Mouse (Mus musculus) myocyte (in vitro differentiated cells): Measurements from ENCODE around the gene Zmynd12. TPM values are rescaled to one million over a fixed set of nuclear protein-coding genes. Genes with fewer than 3 reads are reported as not detected.

Experiments
- polyA plus RNA-seq: library from polyadenylated mRNA; unstranded; fragments of >200 nt; fragmentation: generic; extraction: Trizol; gene quantifications from one replicate; pipeline ENCODE4 v1.2.1, GENCODE M21; 2012; ENCODE audit warnings: missing spikeins

Zmynd12 gene
- polyA plus RNA-seq, 1 experiment: 0.05 TPM

Other genes starting within 250 kb of the Zmynd12 start
- gene Zfp691, start 248.6 kb upstream of the Zmynd12 start, polyA plus RNA-seq: 7.2 TPM
- gene Ermap, start 232.8 kb upstream of the Zmynd12 start, polyA plus RNA-seq: 0.13 TPM
- 241 TPM for gene Svbp, start 227.5 kb upstream of the Zmynd12 start, polyA plus RNA-seq
- gene Tmem269, start 204.6 kb upstream of the Zmynd12 start, polyA plus RNA-seq: 0.07 TPM
- gene AU022252, start 190.1 kb upstream of the Zmynd12 start, polyA plus RNA-seq: 14.5 TPM
- 42.4 TPM for gene P3h1, start 189.9 kb upstream of the Zmynd12 start, polyA plus RNA-seq
- gene Cldn19, start 167.4 kb upstream of the Zmynd12 start, polyA plus RNA-seq: 0.01 TPM
- 734 TPM for gene Ybx1, start 128.2 kb upstream of the Zmynd12 start, polyA plus RNA-seq
- 22.2 TPM for gene Ppih, start 102.3 kb upstream of the Zmynd12 start, polyA plus RNA-seq
- gene Ccdc30, start 7.3 kb upstream of the Zmynd12 start, polyA plus RNA-seq: 0.17 TPM
- 9.1 TPM for gene Ppcs, start 394 bp upstream of the Zmynd12 start, polyA plus RNA-seq
- gene Rimkla, start 69.8 kb downstream of the Zmynd12 start, polyA plus RNA-seq: not detected
- 13.1 TPM for gene Foxj3, start 114.2 kb downstream of the Zmynd12 start, polyA plus RNA-seq
- gene Frg2f1, start 116.7 kb downstream of the Zmynd12 start, polyA plus RNA-seq: 3.3 TPM
- gene Guca2a, start 214.9 kb downstream of the Zmynd12 start, polyA plus RNA-seq: not detected
- gene Guca2b, start 236.1 kb downstream of the Zmynd12 start, polyA plus RNA-seq: not detected